Mouse (Mus musculus) stomach, postnatal 0 days (tissue): Measurements from ENCODE around the gene Krt13.

Source experiments
- CTCF ChIP-seq: IDR thresholded peaks from 2 replicates; pipeline ENCODE4 v1.5.1; 2016; ENCODE audit warnings: antibody characterized with exemption, low read depth, mild to moderate bottlenecking, moderate library complexity
- EP300 ChIP-seq: optimal IDR thresholded peaks from 2 replicates; pipeline ENCODE3; 2016; ENCODE audit warnings: antibody characterized with exemption

DNA sequence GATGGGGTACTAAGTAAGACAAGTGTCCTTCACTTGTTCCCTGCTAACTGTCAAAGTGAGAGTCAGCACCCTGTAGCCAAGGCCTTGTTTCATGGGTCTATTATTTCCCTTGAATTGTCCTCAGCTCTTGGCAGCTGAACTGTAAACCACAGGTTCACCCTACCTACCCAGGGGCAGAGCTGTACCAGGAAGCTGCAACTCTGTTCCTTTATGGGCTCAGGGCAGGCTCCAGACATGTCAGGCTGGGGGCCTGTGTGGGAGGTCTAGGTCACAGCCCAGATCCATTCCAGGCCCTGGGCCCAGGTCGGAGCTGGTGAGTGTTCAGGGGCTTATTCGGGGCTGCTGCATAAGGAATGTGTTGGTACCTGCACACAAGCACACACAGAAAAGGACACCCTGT lies 18.0 kb upstream of the Krt13 start:
- TF ChIP-seq CTCF = no peak
- no peak for TF ChIP-seq EP300
